Mouse (Mus musculus): Measurements from ENCODE around the gene Tln2. TPM values are rescaled to one million over a fixed set of nuclear protein-coding genes. Genes with fewer than 3 reads are reported as not detected.
A peak's percentile ranks its signal among the peaks of the same experiment; 100 is the strongest.

The Tln2 gene
- polyA plus RNA-seq, 1 experiment from 2014 or later = 30.8 TPM

DNA sequence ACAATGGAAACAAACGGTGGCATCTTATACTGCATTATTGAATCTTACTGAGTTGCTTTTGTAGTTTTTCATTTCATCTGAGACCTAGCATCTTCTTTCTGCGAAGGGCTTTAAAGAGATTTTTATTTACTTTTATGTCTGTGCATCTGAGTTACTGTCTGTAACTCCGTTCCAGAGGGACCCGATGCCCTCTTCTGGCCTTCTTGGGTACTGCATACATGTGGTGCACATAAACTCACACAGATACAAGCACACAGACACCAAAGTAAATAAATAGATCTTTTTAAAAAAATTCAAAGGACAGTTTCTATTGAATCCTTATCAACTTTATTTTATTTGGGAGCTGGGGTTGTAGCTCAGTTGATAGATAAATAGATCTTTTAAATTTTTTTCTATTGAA is 388.1 kb downstream of the Tln2 start:
- no peak for ATAC-seq
- no peaks in the 10 kb centered on the region for H3K27me3 ChIP-seq
- ChIA-PET POLR2A (no interaction called here), CTCF (interaction anchor here (1.0 to 1.7 kb wide), 3 partner anchors 15 to 128 kb away, joined by 3 to 4 read pairs (median 4); no protein-coding TSS in a partner anchor)
- peak; percentile 59 for TF ChIP-seq CTCF (IDR thresholded peaks at IDR 0.05)
- in situ Hi-C loops (cut with MboI; ENCODE audit: low pct_unique_long_range_greater_than_20kb) = no loop called here
- no peak for DNase-seq (ENCODE audit: low read depth, low spot score)

DNA sequence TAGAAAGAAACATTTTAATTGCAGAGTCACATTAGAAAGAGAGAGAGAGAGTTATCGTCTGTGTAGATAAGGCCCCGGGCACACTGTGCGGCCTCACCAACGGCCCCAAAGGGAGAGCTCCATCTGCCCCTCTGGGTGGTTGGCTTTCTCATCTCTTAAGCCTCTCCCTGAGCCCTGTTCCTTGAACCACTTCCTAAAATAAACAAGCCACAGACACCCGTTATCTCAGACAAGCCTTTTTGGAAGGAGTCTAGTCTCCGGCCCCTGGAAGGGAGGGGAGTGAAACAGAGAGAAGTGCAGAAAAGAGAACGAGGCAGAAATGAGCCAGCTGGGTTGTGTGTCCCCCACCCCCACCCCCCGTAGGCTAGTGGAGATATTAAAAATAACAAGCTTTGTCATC is 388.7 kb downstream of the Tln2 start:
- in situ Hi-C loops (cut with MboI; ENCODE audit: low pct_unique_long_range_greater_than_20kb) = no loop called here
- no peaks in the 10 kb centered on the region for H3K27me3 ChIP-seq
- CTCF ChIA-PET = interaction anchor here (1.0 kb wide), 1 partner anchor 14 kb away, joined by 4 read pairs; no protein-coding TSS in a partner anchor
- POLR2A ChIA-PET = interaction anchor here (0.7 kb wide), 1 partner anchor 23 kb away, joined by 3 read pairs; no protein-coding TSS in a partner anchor
- DNase-seq (ENCODE audit: low read depth, low spot score) (no peak), ATAC-seq (no peak)
- no peak for TF ChIP-seq CTCF (IDR thresholded peaks at IDR 0.05)

DNA sequence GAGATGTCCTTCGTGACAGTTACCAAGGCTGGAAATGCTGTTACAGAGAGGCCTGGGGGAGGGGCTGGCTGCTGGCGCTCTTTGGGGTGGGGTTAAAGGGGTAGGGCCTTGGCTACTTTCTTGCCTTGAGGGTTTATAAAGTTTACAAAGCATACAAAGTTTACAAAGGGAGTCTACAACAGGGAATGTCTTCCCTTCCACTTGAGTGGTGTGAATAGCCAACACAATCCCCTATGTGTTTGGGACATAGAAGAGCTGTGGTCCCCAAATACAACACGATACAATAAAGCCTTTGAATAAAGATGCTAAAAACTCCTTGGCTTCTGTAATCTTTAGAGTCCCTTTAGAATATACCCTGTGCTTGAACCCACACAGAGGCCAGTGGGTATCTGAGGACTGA is 389.5 kb downstream of the Tln2 start:
- DNase-seq (ENCODE audit: low read depth, low spot score) = no peak
- CTCF ChIA-PET = no interaction called here
- H3K27me3 ChIP-seq = no peaks in the 10 kb centered on the region
- in situ Hi-C loops (cut with MboI; ENCODE audit: low pct_unique_long_range_greater_than_20kb) = no loop called here
- POLR2A ChIA-PET = interaction anchor here (0.7 to 0.9 kb wide), 2 partner anchors 12 to 24 kb away, joined by 3 read pairs; no protein-coding TSS in a partner anchor
- no peak for ATAC-seq
- no peak for TF ChIP-seq CTCF (IDR thresholded peaks at IDR 0.05)

Other genes with a start within 250 kb of the Tln2 start
- 0.09 TPM for gene C2cd4b, start 199.7 kb upstream of the Tln2 start, polyA plus RNA-seq (2021)

Measured in Patski (cell line).